Mouse (Mus musculus) embryonic facial prominence, embryonic 14.5 days (tissue): Measurements from ENCODE around the gene Diaph3. TPM values are rescaled to one million over a fixed set of nuclear protein-coding genes. Genes with fewer than 3 reads are reported as not detected.
A peak's percentile ranks its signal among the peaks of the same experiment; 100 is the strongest.

Experiments
- ATAC-seq: fragments of 200-750 bp; cut with Nextera tagmentation; 2 replicates; pipeline ENCODE4 v1.8.0; 2017; ENCODE audit warnings: low read depth, moderate number of reproducible peaks, moderate TSS enrichment
- DNase-seq: peaks from one replicate; pipeline ENCODE4 v3.0.0-alpha.2; 2015; ENCODE audit warnings: low spot score
- H3K27ac ChIP-seq: fragments of 300-500 bp; sonication (generic); replicated peaks from 2 replicates; pipeline ENCODE4 v1.5.1; 2014; ENCODE audit warnings: low read depth, mild to moderate bottlenecking, low read length, moderate library complexity
- H3K27me3 ChIP-seq: fragments of 300-500 bp; sonication (generic); replicated peaks from 2 replicates; pipeline ENCODE4 v1.6.1; 2014; ENCODE audit warnings: low read length; ENCODE audit not compliant: control insufficient read depth, insufficient read depth
- H3K36me3 ChIP-seq: fragments of 300-500 bp; sonication (generic); 2 replicates; pipeline ENCODE4 v1.6.1; 2014; ENCODE audit warnings: low read length, mixed read lengths; ENCODE audit not compliant: control insufficient read depth, insufficient read depth
- H3K4me1 ChIP-seq: fragments of 300-500 bp; sonication (generic); 2 replicates; pipeline ENCODE4 v1.6.1; 2014; ENCODE audit warnings: antibody characterized with exemption, low read length; ENCODE audit not compliant: control insufficient read depth, insufficient read depth
- H3K4me2 ChIP-seq: fragments of 300-500 bp; sonication (generic); 2 replicates; pipeline ENCODE4 v1.6.1; 2014; ENCODE audit warnings: low read depth, mild to moderate bottlenecking, low read length, moderate library complexity, mixed read lengths
- H3K4me3 ChIP-seq: fragments of 300-500 bp; sonication (generic); 2 replicates; pipeline ENCODE4 v1.5.1; 2014; ENCODE audit warnings: low read depth, mild to moderate bottlenecking, low read length
- H3K9ac ChIP-seq: fragments of 300-500 bp; sonication (generic); 2 replicates; pipeline ENCODE4 v1.6.1; 2014; ENCODE audit warnings: low read depth, mild to moderate bottlenecking, low read length, moderate library complexity, mixed read lengths
- H3K9me3 ChIP-seq: fragments of 300-500 bp; sonication (generic); 2 replicates; pipeline ENCODE4 v1.6.1; 2016; ENCODE audit warnings: low read length; ENCODE audit not compliant: control insufficient read depth
- WGBS: fragments of 180-500 bp; shearing (Covaris S2); extraction: QIAGEN DNeasy Blood & Tissue Kit; methylation state at CpG from one replicate; pipeline ENCODE4 v1.1.7; 2014; 5-methylcytosine and 5-hydroxymethylcytosine counted together
- polyA plus RNA-seq: library from polyadenylated mRNA; unstranded; fragments of >200 nt; fragmentation: Nextera tagmentation; extraction: Ambion mirVana; gene quantifications from 2 replicates; pipeline ENCODE4 v1.2.1, GENCODE M21; 2014

The Diaph3 gene
- polyA plus RNA-seq, 1 experiment from 2014 or later: 9.5 TPM

DNA sequence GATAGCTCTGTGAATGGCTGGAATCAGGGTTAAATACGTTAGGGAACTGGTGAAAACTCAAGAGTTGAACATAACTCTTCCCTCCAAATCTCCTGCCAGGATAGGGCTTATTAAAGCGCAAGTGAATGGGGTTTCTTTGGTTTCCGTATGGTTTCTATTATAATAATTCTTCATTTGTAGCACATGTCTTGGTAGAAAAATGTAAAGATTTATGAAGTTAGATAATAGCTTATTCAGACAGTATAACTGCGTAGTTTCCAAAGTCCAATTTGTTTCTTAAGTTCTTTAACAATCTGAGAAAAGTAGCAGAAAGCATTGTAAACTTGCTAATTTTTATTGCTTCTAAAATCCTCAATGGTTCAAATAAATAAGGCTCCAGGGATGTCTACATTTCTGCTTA lies 448.3 kb downstream of the Diaph3 start:
- 35% methylated on average over 4 of the region's 4 CpGs for WGBS

GRCm38 (mm10) chr14:86691298-86691697 lies 449.7 kb downstream of the Diaph3 start:
- no peak overlapping the region for H3K4me3 ChIP-seq

More for the DNA sequence above, 448.3 kb downstream of the Diaph3 start:
- DNase-seq: peak; percentile 53
- ATAC-seq: no peak
- Histone ChIP-seq H3K36me3 (no peaks in the 10 kb centered on the region), H3K4me3 (no peak overlapping the region), H3K9me3 (no peaks in the 10 kb centered on the region), H3K4me1 (no peaks in the 10 kb centered on the region), H3K27ac (no peak overlapping the region), H3K9ac (no peak overlapping the region), H3K4me2 (0 out of 2 replicates have a peak overlapping the region, but pooled peaks have one; percentile 24), H3K27me3 (no peaks in the 10 kb centered on the region)

GRCm38 (mm10) chr14:86684585-86685503 lies 456.2 kb downstream of the Diaph3 start:
- no peak for DNase-seq
- Histone ChIP-seq H3K27ac (no peak overlapping the region), H3K4me2 (no peak overlapping the region)

More at GRCm38 (mm10) chr14:86691298-86691697, 449.7 kb downstream of the Diaph3 start:
- H3K9me3 ChIP-seq: no peaks in the 10 kb centered on the region
- H3K4me1 ChIP-seq: no peaks in the 10 kb centered on the region
- no peak overlapping the region for H3K4me2 ChIP-seq
- WGBS: 66% methylated on average over 5 of the region's 5 CpGs
- no peaks in the 10 kb centered on the region for H3K27me3 ChIP-seq
- H3K36me3 ChIP-seq: no peaks in the 10 kb centered on the region
- ATAC-seq (no peak), DNase-seq (no peak)
- no peak overlapping the region for H3K9ac ChIP-seq
- no peak overlapping the region for H3K27ac ChIP-seq

GRCm38 (mm10) chr14:86681951-86682350 lies 459.1 kb downstream of the Diaph3 start:
- H3K4me3 ChIP-seq: no peak overlapping the region
- no peaks in the 10 kb centered on the region for H3K36me3 ChIP-seq
- no peaks in the 10 kb centered on the region for H3K4me1 ChIP-seq
- H3K4me2 ChIP-seq: no peak overlapping the region
- H3K27ac ChIP-seq: no peak overlapping the region
- H3K27me3 ChIP-seq: no peaks in the 10 kb centered on the region
- H3K9me3 ChIP-seq: no peaks in the 10 kb centered on the region
- no peak for DNase-seq
- no peak overlapping the region for H3K9ac ChIP-seq
- ATAC-seq: no peak

More at GRCm38 (mm10) chr14:86684585-86685503, 456.2 kb downstream of the Diaph3 start:
- H3K4me3 ChIP-seq: no peak overlapping the region
- no peaks in the 10 kb centered on the region for H3K9me3 ChIP-seq
- no peaks in the 10 kb centered on the region for H3K4me1 ChIP-seq
- no peaks in the 10 kb centered on the region for H3K36me3 ChIP-seq
- WGBS: 52% methylated on average over 11 of the region's 11 CpGs
- no peak overlapping the region for H3K9ac ChIP-seq
- ATAC-seq: no peak
- H3K27me3 ChIP-seq: no peaks in the 10 kb centered on the region

- DNase-seq: no peak
- H3K27ac ChIP-seq: no peak overlapping the region
- WGBS: 88% methylated on average over 3 of the region's 3 CpGs
- no peak overlapping the region for H3K4me3 ChIP-seq
- no peak overlapping the region for H3K4me2 ChIP-seq
- H3K27me3 ChIP-seq: no peaks in the 10 kb centered on the region
- H3K4me1 ChIP-seq: no peaks in the 10 kb centered on the region
- no peak for ATAC-seq
- H3K9me3 ChIP-seq: no peaks in the 10 kb centered on the region
- H3K9ac ChIP-seq: no peak overlapping the region
- H3K36me3 ChIP-seq: no peaks in the 10 kb centered on the region
These were observed 462.0 kb downstream of the Diaph3 start for GRCm38 (mm10) chr14:86678992-86679391.

- H3K36me3 ChIP-seq: no peaks in the 10 kb centered on the region
- no peaks in the 10 kb centered on the region for H3K27me3 ChIP-seq
- no peak overlapping the region for H3K9ac ChIP-seq
- no peak overlapping the region for H3K4me3 ChIP-seq
- H3K9me3 ChIP-seq: no peaks in the 10 kb centered on the region
- H3K27ac ChIP-seq: no peak overlapping the region
- DNase-seq (peak; percentile 28), ATAC-seq (no peak)
- H3K4me2 ChIP-seq: no peak overlapping the region
- H3K4me1 ChIP-seq: no peaks in the 10 kb centered on the region
- WGBS: 60% methylated on average over 5 of the region's 5 CpGs
These were observed 462.8 kb downstream of the Diaph3 start for GRCm38 (mm10) chr14:86678179-86678780.

DNA sequence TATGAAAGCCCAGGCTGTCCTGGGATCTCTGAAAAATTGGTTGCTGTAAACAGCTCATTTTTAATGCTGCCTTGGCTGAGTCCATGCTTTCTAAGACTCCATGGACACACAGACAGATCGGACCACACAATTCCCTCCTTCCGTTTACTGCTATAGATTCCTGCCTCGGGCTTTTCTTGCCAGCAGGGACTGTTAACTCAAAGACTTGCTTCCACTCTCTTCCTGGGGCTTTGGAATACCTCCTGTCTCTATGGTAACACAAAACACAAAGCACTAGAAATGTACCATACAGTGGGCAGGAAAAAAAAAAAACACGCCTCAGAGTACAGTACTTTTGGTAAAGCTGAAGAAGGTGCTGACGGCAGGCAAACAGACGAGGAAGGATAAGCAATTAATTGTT lies 464.0 kb downstream of the Diaph3 start:
- WGBS: 48% methylated on average over 6 of the region's 6 CpGs
- Histone ChIP-seq H3K4me3 (no peak overlapping the region), H3K36me3 (no peaks in the 10 kb centered on the region), H3K9ac (no peak overlapping the region), H3K4me2 (no peak overlapping the region), H3K9me3 (no peaks in the 10 kb centered on the region), H3K27ac (no peak overlapping the region), H3K4me1 (no peaks in the 10 kb centered on the region), H3K27me3 (no peaks in the 10 kb centered on the region)
- ATAC-seq (no peak), DNase-seq (no peak)

DNA sequence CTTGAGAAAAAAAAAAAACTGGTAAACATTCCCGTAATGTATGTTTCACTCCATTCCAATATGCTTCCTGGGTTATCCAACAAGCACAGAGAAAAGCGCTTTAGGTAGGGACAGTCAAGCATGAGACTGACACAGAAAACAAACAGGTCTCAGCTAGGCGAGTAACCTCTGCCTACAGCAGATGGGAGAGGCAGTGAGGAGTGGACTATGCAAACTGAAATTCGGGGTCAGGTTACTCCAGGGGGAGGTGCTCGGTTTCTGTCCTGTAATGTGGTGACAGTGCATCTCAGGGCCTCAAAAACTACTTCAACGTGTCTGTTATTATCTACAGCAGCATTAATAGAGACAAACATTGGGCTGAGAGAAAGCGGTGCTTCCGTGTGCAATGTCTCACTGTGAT lies 465.7 kb downstream of the Diaph3 start:
- ATAC-seq (no peak), DNase-seq (no peak)
- H3K4me1 ChIP-seq: no peaks in the 10 kb centered on the region
- no peak overlapping the region for H3K9ac ChIP-seq
- H3K27me3 ChIP-seq: no peaks in the 10 kb centered on the region
- H3K9me3 ChIP-seq: no peaks in the 10 kb centered on the region
- H3K4me3 ChIP-seq: no peak overlapping the region
- no peaks in the 10 kb centered on the region for H3K36me3 ChIP-seq
- no peak overlapping the region for H3K4me2 ChIP-seq
- H3K27ac ChIP-seq: no peak overlapping the region
- WGBS: 46% methylated on average over 8 of the region's 8 CpGs
